Mouse (Mus musculus): ENCODE data around the gene Parp6.
A peak's percentile ranks its signal among the peaks of the same experiment; 100 is the strongest.

Gene Parp6

DNA sequence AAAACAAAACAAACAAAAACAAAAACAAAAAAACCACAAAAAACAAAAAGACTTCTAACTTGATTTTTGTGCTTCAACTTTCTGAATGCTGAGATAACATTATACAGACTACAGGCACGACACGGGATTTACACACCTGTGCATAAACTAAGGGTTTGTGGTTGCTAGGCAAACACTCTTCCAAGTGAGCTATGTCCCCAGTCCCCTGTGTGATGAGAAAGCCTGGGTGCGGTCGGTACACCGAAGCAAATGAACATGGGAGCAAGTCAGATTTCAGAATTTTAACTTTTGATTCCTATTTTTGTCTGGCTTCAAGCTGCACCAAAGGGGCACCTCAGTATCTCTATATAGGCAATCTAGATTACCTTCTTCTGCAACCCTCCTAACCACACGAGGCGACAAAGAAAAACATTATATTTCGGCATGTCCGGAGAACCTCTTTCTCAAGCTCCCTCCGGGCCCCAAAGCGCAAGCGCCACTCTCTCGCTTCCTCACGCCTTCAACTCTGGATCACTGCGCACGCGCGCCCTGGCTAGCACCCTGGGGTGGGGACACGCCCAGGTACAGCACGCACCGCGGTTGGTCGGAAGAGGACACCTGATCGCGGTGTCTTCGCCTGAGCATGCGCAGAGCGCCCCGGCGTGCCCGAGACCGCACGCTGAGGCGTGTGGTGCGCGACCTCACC lies at the start of gene Parp6:
Gene Parp6 (plus strand): TSS at position 663 of the 685 bp plus-strand sequence.
- DNase-seq (ENCODE audit: low spot score in 2 of 2), result peak; percentile 99 to 100

DNA sequence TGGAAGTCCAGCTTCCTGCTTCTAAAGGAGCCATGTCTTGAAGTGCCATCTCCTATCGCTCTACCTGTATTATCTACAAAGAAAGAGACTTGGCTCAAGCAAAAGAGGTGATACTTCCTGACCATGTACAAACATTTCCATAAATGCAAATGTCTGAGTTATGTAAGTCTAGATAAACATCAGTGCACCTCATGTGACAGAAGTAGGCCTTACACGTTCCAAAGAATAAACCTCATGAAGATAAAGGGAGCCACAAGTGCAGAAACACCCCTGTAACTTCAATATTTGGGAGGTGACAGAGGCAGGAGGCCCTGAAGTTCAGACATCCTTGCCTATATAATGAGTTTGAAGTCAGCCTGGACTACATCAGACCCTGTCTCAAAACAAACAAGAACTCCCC lies 45.2 kb upstream of the Parp6 start:
- no peak for DNase-seq (ENCODE audit: low spot score in 2 of 2)

DNA sequence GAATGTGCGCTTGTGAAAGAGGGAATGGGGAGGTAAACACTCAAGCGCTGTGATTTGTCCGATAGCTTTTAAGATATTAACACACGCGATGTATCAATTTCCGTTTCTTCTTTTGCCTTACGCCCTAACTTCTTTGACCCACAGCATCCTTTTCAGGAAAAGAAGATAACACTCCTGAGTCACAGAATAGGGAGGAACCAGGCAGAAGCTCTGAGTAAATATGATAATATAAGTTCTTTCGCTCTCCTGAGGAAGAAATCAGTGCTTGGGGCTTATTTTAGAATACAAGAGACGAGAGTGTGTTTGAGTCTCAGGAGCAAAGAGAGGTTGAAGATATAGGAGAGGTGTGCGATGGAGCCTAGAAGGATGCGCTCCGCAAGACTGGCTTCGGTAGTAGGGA lies 39.7 kb upstream of the Parp6 start:
- DNase-seq (ENCODE audit: low spot score in 2 of 2), result no peak

DNA sequence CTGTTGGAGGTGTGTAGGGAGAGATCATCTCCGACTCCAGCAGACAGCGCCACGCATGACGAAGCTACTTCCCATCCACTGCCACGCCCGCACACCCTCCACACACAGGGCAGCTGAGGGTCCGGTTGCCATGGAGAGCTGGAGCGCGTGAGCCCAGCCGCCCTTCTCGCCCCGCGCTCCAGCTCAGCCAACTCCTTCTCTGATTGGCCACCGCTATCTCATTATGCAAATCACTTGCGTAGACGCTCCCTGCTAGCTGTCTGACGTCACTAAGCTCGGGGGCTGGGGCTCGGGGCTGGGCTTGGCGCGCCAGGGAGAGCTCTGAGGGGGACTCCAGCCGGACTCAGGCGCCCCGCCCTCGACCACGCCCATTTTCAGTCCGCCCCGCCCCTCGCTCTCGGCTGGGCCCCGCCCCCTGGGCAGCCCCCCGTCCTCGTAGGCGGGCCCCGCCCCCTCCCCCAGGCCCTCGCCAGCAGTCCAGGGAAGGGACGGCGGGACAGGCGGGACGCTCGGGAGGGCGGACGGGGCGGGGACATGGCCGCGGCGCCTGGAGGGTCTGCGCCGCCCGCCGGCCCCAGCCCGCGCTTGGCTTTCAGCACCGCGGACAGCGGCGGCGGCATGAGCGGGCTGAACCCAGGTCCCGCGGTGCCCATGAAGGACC lies 39.1 kb upstream of the Parp6 start, which contains the start of gene Celf6:
Gene Celf6 (plus strand): TSS at position 74 of the 661 bp plus-strand sequence.
- DNase-seq (ENCODE audit: low spot score in 2 of 2), result peak; percentile 93

DNA sequence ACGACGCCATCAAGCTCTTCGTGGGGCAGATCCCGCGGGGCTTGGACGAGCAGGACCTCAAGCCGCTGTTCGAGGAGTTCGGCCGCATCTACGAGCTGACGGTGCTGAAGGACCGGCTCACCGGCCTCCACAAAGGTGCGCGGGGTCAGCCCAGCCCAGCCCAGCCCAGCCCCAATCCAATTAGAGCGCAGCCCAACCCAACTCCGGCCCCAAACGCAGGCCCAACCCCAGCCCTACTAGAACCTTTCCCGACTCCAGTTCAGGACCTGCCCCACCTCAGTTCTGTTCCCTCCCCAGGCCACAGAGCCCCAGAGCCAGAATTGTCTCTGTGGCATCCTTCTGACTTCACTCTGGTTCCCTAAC lies 38.6 kb upstream of the Parp6 start:
- DNase-seq (ENCODE audit: low spot score in 2 of 2), result no peak

DNA sequence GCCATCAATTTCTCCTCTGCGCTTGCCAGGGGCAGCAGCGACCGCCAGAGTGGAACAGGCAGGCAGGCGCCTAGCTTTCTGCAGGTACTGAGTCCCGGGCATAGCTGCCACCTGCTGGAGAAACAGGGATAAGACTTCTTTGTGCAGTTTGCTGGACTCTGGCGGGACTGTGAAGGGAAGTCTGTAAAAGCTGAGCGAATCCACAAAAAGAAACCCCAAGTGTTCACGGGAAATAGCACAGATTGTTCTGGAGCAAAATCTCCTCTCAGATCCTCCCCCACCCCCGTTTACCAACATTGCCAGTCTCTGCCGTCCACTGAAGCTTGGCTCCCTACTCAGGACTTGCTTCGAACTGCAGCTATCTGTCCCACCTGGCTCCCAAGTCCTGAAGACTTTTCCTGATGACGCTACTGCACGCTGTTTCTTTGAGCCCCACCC lies 32.2 kb upstream of the Parp6 start:
- DNase-seq (ENCODE audit: low spot score in 2 of 2), result peak; percentile 72 to 82

DNA sequence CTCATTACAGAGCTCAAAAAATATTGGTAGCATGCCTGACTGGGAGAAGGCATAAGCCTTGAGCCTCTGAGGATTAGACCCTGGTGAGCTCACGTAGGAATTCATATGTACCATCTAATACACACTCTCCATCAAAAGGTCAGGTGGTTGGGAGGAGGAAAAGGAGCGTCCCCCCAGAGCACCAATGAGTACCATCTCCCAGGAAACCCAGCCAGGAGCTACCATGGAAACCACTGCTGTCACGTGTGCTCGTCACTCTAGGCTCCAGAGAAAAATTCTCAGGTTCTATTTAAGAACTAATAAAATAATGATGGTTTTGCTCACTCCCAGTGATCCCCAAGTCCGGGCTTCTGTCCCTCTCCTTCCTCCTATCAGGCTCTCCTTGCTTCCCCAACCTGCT lies 28.8 kb upstream of the Parp6 start:
- no peak for DNase-seq (ENCODE audit: low spot score in 2 of 2)

DNA sequence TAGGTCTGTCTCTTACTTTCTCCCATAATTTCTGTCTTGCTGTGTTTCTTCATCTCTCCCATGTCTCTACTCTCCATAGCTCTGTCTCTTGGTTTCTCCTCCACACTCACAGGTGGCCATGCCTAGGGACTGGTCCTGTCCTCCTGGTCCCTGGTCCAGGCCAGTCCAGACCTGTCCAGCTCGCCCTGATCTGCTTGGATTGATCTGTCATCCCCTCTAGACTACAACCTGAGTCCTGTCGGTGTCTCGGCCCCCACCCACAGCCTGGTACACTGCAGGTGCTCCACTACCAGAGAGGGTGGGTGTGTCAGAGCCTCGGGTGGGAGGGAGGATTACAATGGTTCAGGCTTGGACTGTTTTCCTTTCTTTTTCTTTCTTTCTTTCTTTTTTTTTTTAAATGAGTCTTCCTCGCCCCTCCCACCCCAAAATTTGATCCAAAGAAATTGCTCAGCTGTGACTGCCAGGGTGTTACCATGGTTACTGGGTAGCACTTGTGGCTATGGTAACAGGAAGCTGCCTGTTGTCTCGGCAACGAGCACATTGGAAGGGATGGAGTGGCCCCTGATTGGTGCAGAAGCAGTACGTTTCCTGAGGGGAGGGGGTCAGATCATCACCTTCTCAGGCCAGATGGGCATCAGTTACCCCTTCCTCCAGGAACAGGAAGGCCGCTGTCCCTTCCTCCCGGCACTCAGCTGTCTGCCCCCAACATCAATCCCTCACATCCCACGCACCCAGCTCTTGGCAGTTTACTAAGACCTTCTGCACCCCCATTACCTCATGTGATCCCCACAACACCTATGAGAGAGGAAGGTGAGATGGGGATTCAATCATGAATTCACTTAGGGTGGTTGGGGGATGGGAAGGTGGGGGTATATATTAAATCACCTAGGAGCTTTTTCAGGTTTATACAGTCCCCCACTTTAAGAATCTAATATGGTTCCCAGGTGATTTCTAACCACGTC lies 28.1 kb upstream of the Parp6 start:
- peak; percentile 71 to 86 for DNase-seq (ENCODE audit: low spot score in 2 of 2)

DNA sequence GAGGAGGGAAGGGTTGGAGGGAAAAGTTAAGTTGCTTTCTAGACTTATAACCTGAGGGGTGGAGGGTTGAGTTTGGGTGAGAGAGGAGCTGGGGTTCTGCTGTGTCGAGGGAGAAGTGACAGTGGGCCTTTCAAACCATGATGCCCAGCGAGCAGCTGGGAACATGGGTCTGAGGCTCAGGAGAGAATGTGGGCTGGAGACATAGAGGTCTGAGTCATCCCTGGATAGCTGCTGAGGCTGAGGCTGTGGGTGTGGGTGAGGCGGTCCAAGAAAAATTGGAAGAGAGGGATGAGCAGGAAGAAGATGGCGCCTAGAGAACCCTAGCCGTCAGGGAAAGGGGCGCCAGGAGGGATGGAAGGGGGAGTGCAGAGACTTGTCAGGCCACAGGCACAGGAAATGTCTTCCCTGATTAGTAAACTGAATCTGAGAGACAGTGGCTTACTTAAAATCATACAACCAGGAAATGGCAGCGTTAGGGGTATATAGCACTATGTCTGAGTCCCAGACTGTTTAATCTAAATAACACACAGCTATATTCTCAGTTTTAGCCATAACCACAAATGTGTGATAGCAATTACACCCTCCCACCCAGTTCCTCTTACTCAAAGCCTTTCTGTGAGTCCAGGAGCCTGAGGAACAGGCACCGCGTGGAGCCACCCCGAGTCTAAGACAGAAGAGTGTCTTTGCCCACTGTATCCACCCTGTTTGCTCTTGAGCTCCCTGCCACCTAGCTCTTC lies 27.2 kb upstream of the Parp6 start:
- peak; percentile 67 to 75 for DNase-seq (ENCODE audit: low spot score in 2 of 2)

DNA sequence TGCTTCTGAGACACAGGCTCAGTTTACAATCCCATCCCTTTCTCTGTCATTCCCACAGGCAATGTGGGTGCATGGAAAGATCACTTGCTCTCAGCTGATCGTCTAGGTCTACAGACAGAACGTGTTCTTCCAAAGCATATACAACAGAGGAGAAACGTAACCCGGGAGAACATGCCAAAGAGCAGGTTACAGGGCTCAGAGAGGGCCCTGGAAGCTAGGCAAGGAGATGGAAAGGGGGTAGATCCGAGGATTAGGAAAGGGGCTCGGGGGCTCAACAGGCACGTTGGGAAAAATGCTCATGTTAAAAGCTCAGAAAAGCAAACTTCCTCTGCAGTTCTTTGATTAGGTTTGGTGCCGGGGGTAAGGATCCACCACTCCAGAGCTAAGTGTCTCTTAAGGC lies 15.4 kb upstream of the Parp6 start:
- no peak for DNase-seq (ENCODE audit: low spot score in 2 of 2)

DNA sequence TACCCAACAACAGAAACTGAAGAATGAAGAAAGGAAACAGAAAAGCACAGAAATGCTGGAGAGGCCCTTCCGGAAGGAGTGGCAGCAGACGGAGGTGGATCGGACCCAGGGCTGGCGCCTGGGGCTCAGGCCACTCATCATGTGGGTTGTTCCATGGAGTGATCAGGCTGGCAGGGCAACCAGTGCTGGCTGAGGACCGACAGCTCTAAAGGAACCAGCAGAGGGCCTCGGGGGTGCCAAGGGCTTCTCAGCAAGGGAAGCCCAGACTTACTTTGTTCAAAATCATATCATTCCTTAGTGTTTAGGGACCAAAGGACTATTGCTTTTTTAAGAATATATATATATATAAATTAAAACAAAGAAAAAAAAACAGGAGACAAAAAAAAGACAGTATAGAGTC lies 11.1 kb upstream of the Parp6 start:
- no peak for DNase-seq (ENCODE audit: low spot score in 2 of 2)

DNA sequence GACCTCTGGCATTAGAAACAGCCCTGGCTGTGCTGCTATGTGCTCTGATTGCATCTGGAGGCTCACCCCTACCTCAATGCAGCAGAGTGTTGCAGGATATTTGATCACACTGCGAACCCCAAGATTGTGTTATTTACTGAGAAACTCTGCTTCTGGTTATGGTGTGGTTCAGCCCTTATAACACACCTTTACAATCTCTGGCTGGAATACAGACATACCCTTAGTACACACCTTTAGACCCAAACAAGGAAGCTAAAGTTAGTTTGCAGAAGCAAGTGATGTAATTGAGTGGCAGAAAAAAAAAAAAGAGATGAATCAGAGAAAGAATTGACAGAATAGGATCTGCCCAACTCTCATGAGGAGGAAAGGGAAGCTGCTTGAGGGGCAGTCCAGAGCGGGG lies 6.1 kb upstream of the Parp6 start:
- DNase-seq (ENCODE audit: low spot score in 2 of 2), result no peak

DNA sequence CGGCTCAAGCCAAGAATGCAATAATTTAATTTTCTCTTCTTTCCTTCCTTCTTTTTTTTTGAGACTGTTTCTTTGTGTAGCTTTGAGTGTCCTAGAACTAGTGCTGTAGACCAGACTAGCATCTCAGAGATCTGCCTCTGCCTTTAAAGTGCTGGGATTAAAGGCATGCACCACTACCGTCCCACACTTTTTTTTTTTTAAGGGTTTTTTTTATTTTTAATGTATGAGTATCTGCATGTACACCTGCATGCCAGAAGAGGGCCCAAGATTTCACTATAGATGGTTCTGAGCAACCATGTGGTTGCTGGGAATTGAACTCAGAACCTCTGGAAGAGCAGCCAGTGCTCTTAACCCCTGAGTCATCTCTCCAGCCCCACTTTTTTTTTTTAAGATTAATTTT lies 1.3 kb upstream of the Parp6 start:
- no peak for DNase-seq (ENCODE audit: low spot score in 2 of 2)

DNA sequence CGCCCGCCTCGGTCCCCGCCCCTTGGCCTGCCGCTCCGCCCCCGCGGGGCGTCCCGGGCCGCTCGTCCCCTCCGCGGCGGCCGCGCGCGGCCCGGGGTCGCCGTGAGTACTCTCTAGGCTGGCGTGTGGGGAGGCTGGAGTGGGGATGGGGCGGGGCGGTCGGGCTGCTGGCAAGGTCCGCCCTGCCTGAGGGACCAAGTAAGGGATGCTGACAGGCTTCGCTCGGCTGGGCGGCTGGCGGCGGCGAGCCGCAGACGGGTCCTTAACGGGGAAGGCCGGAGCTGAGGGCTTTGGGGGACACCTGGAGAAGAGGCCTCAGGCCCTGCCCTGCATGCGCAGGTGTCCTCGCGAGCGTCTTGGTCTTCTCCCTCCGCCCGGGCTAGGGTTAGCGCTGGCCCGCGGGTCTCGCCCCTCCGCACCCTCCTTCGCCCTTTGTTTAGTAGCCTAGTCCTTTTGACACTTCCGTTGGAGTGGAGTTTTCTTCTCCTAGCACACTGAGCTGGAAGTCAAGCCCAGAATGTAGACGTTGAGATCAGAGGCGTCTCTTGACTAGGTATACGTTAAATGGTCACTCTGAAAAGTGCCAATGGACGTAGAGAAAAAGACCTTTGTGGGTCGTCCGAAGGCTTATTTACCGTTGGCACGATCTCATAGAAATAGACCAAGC lies 356 bp downstream of the Parp6 start:
- peak in 1 of 2 experiments; percentile 19 for DNase-seq (ENCODE audit: low spot score in 2 of 2)

DNA sequence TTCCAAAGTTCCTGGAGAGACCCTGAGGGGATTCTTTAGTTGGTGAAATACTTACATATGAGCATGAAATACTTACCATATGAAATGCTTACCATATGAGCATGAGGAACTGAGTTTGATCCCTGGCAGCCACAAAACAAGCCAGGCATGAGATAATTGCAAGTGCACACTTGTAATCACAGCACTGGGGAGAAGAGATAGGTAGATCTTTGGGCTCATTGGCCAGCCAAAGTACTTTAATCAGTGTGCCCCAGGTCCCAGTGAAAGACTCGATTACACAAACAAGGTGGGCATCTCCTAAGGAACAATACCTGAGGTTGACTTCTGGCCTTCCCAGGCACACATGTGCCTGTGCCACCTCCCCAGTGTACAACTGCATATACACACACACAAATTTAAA lies 21.3 kb downstream of the Parp6 start:
- no peak for DNase-seq (ENCODE audit: low spot score in 2 of 2)

DNA sequence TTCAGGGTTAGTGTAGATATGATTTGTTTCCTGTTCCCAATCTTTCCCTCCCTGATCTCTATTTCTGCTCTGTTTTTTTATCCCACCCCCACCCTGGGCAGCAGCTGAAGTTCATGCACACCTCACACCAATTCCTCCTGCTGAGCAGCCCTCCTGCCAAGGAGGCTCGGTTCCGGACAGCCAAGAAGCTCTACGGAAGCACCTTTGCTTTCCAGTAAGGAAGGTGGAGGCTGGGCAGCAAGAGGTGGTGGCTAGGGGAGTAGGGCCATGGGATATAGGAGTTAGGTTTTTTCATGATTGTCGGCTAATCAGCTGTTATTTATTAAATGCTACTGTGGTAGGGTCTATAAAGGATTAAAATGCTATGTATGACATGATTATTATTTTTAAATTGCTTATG lies 22.9 kb downstream of the Parp6 start:
- no peak for DNase-seq (ENCODE audit: low spot score in 2 of 2)

DNA sequence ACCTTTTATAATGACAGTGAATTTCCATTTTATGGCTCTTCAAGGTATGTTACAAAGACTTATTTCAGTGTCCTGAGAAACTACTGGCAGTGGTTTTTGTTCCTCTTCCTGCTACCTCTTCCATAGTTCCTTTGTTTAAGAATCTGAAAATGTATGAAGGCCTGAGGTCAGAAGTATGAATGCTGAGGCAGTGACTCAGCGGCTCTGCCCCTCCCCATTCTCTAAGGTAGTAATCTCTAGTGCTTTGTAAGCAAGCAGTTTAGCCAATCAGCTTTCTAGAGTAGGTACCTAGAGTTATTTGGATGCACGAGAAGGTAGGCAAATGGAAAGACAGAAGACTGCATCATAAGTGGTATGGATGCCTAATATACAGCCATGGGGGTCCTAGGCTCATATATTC lies 24.2 kb downstream of the Parp6 start:
- no peak for DNase-seq (ENCODE audit: low spot score in 2 of 2)

DNA sequence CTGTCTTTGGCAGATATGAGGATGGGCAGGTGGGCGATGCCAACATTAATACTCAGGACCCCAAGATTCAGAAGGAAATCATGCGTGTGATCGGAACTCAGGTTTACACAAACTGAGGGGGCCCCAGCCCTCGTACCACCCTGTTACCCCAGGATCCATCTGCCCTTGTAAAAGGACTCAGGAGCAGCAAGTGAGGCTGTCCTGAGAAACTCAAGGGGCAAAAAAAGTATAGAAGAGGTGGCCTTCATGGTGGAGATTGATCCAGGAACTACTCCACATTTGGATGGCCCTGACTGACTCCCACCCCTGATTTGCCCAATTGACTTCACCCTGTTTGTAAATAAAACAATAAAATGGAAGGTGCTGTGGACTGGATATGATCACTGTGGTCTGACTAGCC lies 32.8 kb downstream of the Parp6 start:
- no peak for DNase-seq (ENCODE audit: low spot score in 2 of 2)

DNA sequence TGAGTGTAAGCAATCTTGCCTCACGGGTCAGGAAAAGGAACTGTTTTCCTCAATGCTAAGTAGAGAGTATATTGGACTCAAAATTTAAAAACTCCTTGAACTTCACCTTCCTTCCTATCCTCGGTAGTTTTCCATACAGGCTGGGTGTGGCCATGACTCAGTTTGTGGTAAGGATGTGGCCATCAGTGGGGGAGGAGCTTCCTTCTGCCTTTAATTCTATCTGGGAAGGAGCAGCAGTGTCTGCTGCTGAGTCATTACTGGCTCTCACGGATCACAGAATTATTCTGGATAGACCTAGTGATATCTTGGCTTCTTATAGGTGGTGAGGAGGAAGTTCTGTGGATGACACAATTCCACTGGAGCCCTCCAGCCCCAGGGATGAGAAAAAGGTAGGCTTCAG lies 36.3 kb downstream of the Parp6 start:
- peak in 1 of 2 experiments; percentile 50 for DNase-seq (ENCODE audit: low spot score in 2 of 2)

DNA sequence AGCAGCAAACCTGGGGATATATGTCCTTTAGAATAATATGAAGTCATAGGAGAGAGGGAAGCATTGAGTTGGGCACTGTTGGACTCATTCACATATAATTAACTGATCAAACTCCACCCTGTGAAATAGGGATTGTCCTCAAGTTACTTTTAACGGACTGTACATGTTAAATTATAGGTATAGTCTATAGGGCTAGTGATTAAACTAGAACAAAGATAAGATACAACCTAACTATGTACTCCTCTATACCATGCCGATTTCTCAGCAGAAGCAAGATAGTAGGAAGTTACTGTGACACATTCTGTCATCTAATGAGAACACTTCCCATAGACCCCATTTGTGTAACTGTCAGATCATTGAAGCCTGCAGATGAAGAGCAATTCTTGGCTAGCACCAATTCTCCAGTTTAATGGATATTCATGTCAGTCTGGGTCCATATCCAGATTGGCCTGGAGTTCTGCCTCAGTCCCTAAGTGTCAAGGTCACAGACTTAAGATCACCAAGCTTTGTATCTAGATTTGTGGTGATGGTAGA lies 37.4 kb downstream of the Parp6 start:
- no peak for DNase-seq (ENCODE audit: low spot score in 2 of 2)

Measured in frontal cortex, postnatal 36 days (tissue).